Mouse (Mus musculus) ES-E14 (cell line): ENCODE results near the gene Txlna. TPM values are rescaled to one million over a fixed set of nuclear protein-coding genes. Genes with fewer than 3 reads are reported as not detected.
A peak's percentile ranks its signal among the peaks of the same experiment; 100 is the strongest.

Experiments
- DNase-seq: peaks from one replicate; pipeline ENCODE4 v3.0.0-alpha.2; 2013; ENCODE audit warnings: low read depth, low spot score
- H3K27ac ChIP-seq: 2 replicates; pipeline ENCODE4 v1.5.1; 2012; ENCODE audit warnings: low read depth, mild to moderate bottlenecking, low read length, moderate library complexity, mixed read lengths; ENCODE audit not compliant: poor library complexity, insufficient read depth, severe bottlenecking
- H3K36me3 ChIP-seq: 2 replicates; pipeline ENCODE4 v1.6.1; 2012; ENCODE audit warnings: mild to moderate bottlenecking, low read length, moderate library complexity, mixed read lengths; ENCODE audit not compliant: control insufficient read depth, poor library complexity, insufficient read depth, severe bottlenecking
- H3K4me1 ChIP-seq, 2 experiments: fragments of 150-350 bp in 1 of 2; sonication (generic) in 1 of 2; 2 replicates each; pipeline ENCODE4 v1.6.1; 2012; ENCODE audit warnings: low read length in 2 of 2, mild to moderate bottlenecking in 1 of 2, mixed read lengths in 1 of 2; ENCODE audit not compliant: control insufficient read depth in 2 of 2, insufficient read depth in 2 of 2, poor library complexity in 1 of 2
- H3K4me3 ChIP-seq, 2 experiments: fragments of 150-350 bp in 1 of 2; sonication (generic) in 1 of 2; 2 replicates each; pipeline ENCODE4 v1.5.1; 2012; ENCODE audit warnings: low read length in 2 of 2, low read depth in 1 of 2, mild to moderate bottlenecking in 1 of 2, mixed read lengths in 1 of 2; ENCODE audit not compliant: insufficient read depth in 1 of 2, poor library complexity in 1 of 2, severe bottlenecking in 1 of 2
- H3K9ac ChIP-seq: 2 replicates; pipeline ENCODE4 v1.6.1; 2012; ENCODE audit warnings: low read depth, mild to moderate bottlenecking, low read length, mixed read lengths; ENCODE audit not compliant: poor library complexity, insufficient read depth, severe bottlenecking
- H3K9me3 ChIP-seq: fragments of 150-350 bp; sonication (generic); 2 replicates; pipeline ENCODE4 v1.6.1; 2012; ENCODE audit warnings: low read depth, mild to moderate bottlenecking, low read length; ENCODE audit not compliant: control insufficient read depth, insufficient read depth
- CHD2 ChIP-seq: IDR thresholded peaks from 2 replicates; pipeline ENCODE4 v1.6.1; 2014; ENCODE audit warnings: mild to moderate bottlenecking, low read depth, low read length, inconsistent platforms
- HCFC1 ChIP-seq: IDR thresholded peaks from 2 replicates; pipeline ENCODE4 v1.6.1; 2012; ENCODE audit warnings: low read length, inconsistent platforms, borderline replicate concordance; ENCODE audit not compliant: insufficient read depth
- MAFK ChIP-seq: IDR thresholded peaks from 2 replicates; pipeline ENCODE4 v1.6.1; 2014; ENCODE audit warnings: mild to moderate bottlenecking, low read depth, low read length, inconsistent platforms; ENCODE audit not compliant: insufficient read depth
- ZC3H11A ChIP-seq: IDR thresholded peaks from 2 replicates; pipeline ENCODE4 v1.6.1; 2012; ENCODE audit warnings: low read depth, mild to moderate bottlenecking, inconsistent platforms, low read length, borderline replicate concordance
- ZNF384 ChIP-seq: IDR thresholded peaks from 2 replicates; pipeline ENCODE4 v1.6.1; 2012; ENCODE audit warnings: low read depth, low read length, inconsistent platforms
- in situ Hi-C, 2 experiments: fragments of 600-800 bp; cut with MboI; formaldehyde crosslinking; loops; one replicate each; pipeline ENCODE4 v1.15.1; 2025; ENCODE audit warnings: low sequenced_read_pairs in 2 of 2, inconsistent platforms in 1 of 2; ENCODE audit not compliant: unreplicated experiment in 2 of 2
- total RNA-seq: library from RNA; depleted of rRNA; stranded (reverse); fragments of 300-350 nt; gene quantifications from 2 replicates; pipeline ENCODE4 v1.2.3, GENCODE M21; 2012; rRNA removed

Txlna gene
- total RNA-seq, 1 experiment, result 72.9 TPM

GRCm38 (mm10) chr4:129580347-129580746 lies 60.5 kb downstream of the Txlna start:
- Histone ChIP-seq H3K27ac (peak overlapping the region; percentile 16; the same call in 1 of the 2 replicates), H3K4me1 (peaks cover 0 to 10% of the 10 kb centered on the region in 2 experiments; a peak in 1 of 4 replicates), H3K4me3 (no peak overlapping the region), H3K9ac (no peak overlapping the region; the same call in 1 of the 2 replicates), H3K36me3 (no peaks in the 10 kb centered on the region), H3K9me3 (no peaks in the 10 kb centered on the region)
- DNase-seq, result peak; percentile 45
- in situ Hi-C loops, result no loop called here
- TF ChIP-seq MAFK (no peak), HCFC1 (no peak), ZC3H11A (no peak), CHD2 (no peak), ZNF384 (no peak)

GRCm38 (mm10) chr4:129578466-129578865 lies 62.4 kb downstream of the Txlna start, which contains the start of gene Fam167b:
Gene Fam167b (minus strand): TSS chr4:129578549.
- no peaks in the 10 kb centered on the region for H3K36me3 ChIP-seq
- H3K9me3 ChIP-seq, result no peaks in the 10 kb centered on the region
- H3K9ac ChIP-seq, result 0 out of 2 replicates have a peak within 1 kb of the TSS, but pooled peaks have one; percentile 7
- no peak within 1 kb of the TSS for H3K4me3 ChIP-seq
- DNase-seq, result no peak
- no peak within 1 kb of the TSS for H3K27ac ChIP-seq
- H3K4me1 ChIP-seq, result peaks cover 0 to 6% of the 10 kb centered on the region in 2 experiments; a peak in 1 of 4 replicates
- TF ChIP-seq MAFK (no peak), ZNF384 (no peak), CHD2 (no peak), HCFC1 (no peak), ZC3H11A (no peak)
- in situ Hi-C loops, result no loop called here

GRCm38 (mm10) chr4:129577688-129578087 lies 63.2 kb downstream of the Txlna start:
- no peak for DNase-seq
- H3K27ac ChIP-seq, result no peak overlapping the region
- TF ChIP-seq HCFC1 (no peak), CHD2 (peak; percentile 84)

GRCm38 (mm10) chr4:129576863-129577491 lies 63.9 kb downstream of the Txlna start:
- in situ Hi-C loops, result no loop called here
- no peak overlapping the region for H3K4me3 ChIP-seq
- TF ChIP-seq CHD2, result no peak
- TF ChIP-seq ZC3H11A, result no peak
- no peak for TF ChIP-seq ZNF384
- no peak for TF ChIP-seq HCFC1
- TF ChIP-seq MAFK, result no peak
- no peaks in the 10 kb centered on the region for H3K9me3 ChIP-seq
- H3K27ac ChIP-seq, result no peak overlapping the region
- H3K36me3 ChIP-seq, result no peaks in the 10 kb centered on the region
- DNase-seq, result no peak
- peaks cover 0 to 6% of the 10 kb centered on the region in 2 experiments; a peak in 2 of 4 replicates for H3K4me1 ChIP-seq
- H3K9ac ChIP-seq, result 0 out of 2 replicates have a peak overlapping the region, but pooled peaks have one; percentile 7

More at GRCm38 (mm10) chr4:129577688-129578087, 63.2 kb downstream of the Txlna start:
- in situ Hi-C loops, result no loop called here
- no peaks in the 10 kb centered on the region for H3K36me3 ChIP-seq
- no peak overlapping the region for H3K4me3 ChIP-seq
- H3K9ac ChIP-seq, result no peak overlapping the region
- no peaks in the 10 kb centered on the region for H3K9me3 ChIP-seq
- peaks cover 0 to 6% of the 10 kb centered on the region in 2 experiments; a peak in 1 of 4 replicates for H3K4me1 ChIP-seq

Other genes starting within 250 kb of the Txlna start
- 2.5 and 2.7 TPM in 2 replicates for gene Zbtb8b, start 200.2 kb downstream of the Txlna start, total RNA-seq
- 28.9 and 33.3 TPM in 2 replicates for gene Bsdc1, start 179.5 kb downstream of the Txlna start, total RNA-seq
- gene Tssk3, start 150.0 kb downstream of the Txlna start, total RNA-seq, result 0.16 TPM in 1 of 2 replicates, not detected in the other
- not detected in 2 replicates for gene Fam229a, start 149.9 kb downstream of the Txlna start, total RNA-seq
- 175 and 233 TPM in 2 replicates for gene Marcksl1, start 127.5 kb downstream of the Txlna start, total RNA-seq
- 96.0 and 102 TPM in 2 replicates for gene Hdac1, start 98.4 kb downstream of the Txlna start, total RNA-seq
- 19.1 and 36.6 TPM in 2 replicates for gene Lck, start 67.4 kb downstream of the Txlna start, total RNA-seq
- not detected in 2 replicates for gene Fam167b, start 62.5 kb downstream of the Txlna start, total RNA-seq
- gene Eif3i, start 40.4 kb downstream of the Txlna start, total RNA-seq, result 297 and 328 TPM in 2 replicates
- gene Tmem234, start 40.4 kb downstream of the Txlna start, total RNA-seq, result 172 and 193 TPM in 2 replicates
- 0.71 and 1.2 TPM in 2 replicates for gene Dcdc2b, start 26.8 kb downstream of the Txlna start, total RNA-seq
- 7.9 and 8.7 TPM in 2 replicates for gene Iqcc, start 22.0 kb downstream of the Txlna start, total RNA-seq
- gene Ccdc28b, start 17.1 kb downstream of the Txlna start, total RNA-seq, result 9.1 and 11.1 TPM in 2 replicates
- gene Kpna6, start 31.7 kb upstream of the Txlna start, total RNA-seq, result 29.4 and 39.4 TPM in 2 replicates
- 15.8 and 16.9 TPM in 2 replicates for gene Tmem39b, start 55.8 kb upstream of the Txlna start, total RNA-seq
- 39.6 and 58.2 TPM in 2 replicates for gene Khdrbs1, start 101.2 kb upstream of the Txlna start, total RNA-seq
- 71.3 and 104 TPM in 2 replicates for gene Ptp4a2, start 170.2 kb upstream of the Txlna start, total RNA-seq